In genomic region chr2:26207559-26207958, GRCm38 (mm10) we compare ENCODE assay signal across 11 mouse cellular contexts. TPM values are rescaled to one million over a fixed set of nuclear protein-coding genes. Genes with fewer than 3 reads are reported as not detected.
DNase-seq lines count a peak whose midpoint lies in the region; ATAC-seq lines count a peak whose summit lies in the region.
"Had no signal": no experiment of that assay in that cellular context is flagged by ENCODE, and none has a peak within 500 bp of the region (broad histone marks: within the 10 kb centered on the region; RNA-seq: fewer than 3 reads in every experiment).

No protein-coding gene starts in this region.

- peaks cover 34% of the 10 kb centered on the region for H3K4me1 ChIP-seq in forebrain, embryonic 13.5 days
- H3K4me1 ChIP-seq in forebrain, embryonic 15.5 days = peaks cover 21% of the 10 kb centered on the region
- peaks cover 33% of the 10 kb centered on the region for H3K4me1 ChIP-seq in midbrain, embryonic 12.5 days
- peaks cover 9% of the 10 kb centered on the region for H3K4me1 ChIP-seq in midbrain, embryonic 16.5 days (ENCODE audit: control insufficient read depth, insufficient read depth, low read length)
- H3K4me1 ChIP-seq in neural tube, embryonic 11.5 days (ENCODE audit: control insufficient read depth, insufficient read depth, low read length) = peaks cover 24% of the 10 kb centered on the region

- no peaks in the 10 kb centered on the region for H3K9me3 ChIP-seq in forebrain, embryonic 13.5 days (replicated peaks)
- no peaks in the 10 kb centered on the region for H3K9me3 ChIP-seq in forebrain, embryonic 15.5 days
- no peaks in the 10 kb centered on the region for H3K9me3 ChIP-seq in midbrain, embryonic 12.5 days
- no peaks in the 10 kb centered on the region for H3K9me3 ChIP-seq in midbrain, embryonic 16.5 days (replicated peaks; ENCODE audit: control insufficient read depth, low read length, poor library complexity, severe bottlenecking)
- H3K9me3 ChIP-seq in neural tube, embryonic 11.5 days (ENCODE audit: control insufficient read depth, low read length) = no peaks in the 10 kb centered on the region
- H3K9me3 ChIP-seq: limb, embryonic 13.5 days had no signal

- H3K27ac ChIP-seq in forebrain, embryonic 13.5 days = no peak overlapping the region
- H3K27ac ChIP-seq in forebrain, embryonic 15.5 days (replicated peaks) = no peak overlapping the region
- H3K27ac ChIP-seq in midbrain, embryonic 12.5 days (replicated peaks) = 0 out of 2 replicates have a peak overlapping the region, but pooled peaks have one; percentile 15
- no peak overlapping the region for H3K27ac ChIP-seq in midbrain, embryonic 16.5 days (ENCODE audit: low read length)
- no peak overlapping the region for H3K27ac ChIP-seq in neural tube, embryonic 11.5 days (ENCODE audit: low read depth, low read length)
- H3K27ac ChIP-seq: limb, embryonic 13.5 days had no signal

- H3K27me3 ChIP-seq in forebrain, embryonic 13.5 days = peaks cover 62% of the 10 kb centered on the region
- H3K27me3 ChIP-seq in forebrain, embryonic 15.5 days = peaks cover 57% of the 10 kb centered on the region
- H3K27me3 ChIP-seq in midbrain, embryonic 12.5 days = peaks cover 62% of the 10 kb centered on the region
- peaks cover 58% of the 10 kb centered on the region for H3K27me3 ChIP-seq in midbrain, embryonic 16.5 days (ENCODE audit: control insufficient read depth, insufficient read depth, low read depth, low read length)
- H3K27me3 ChIP-seq in neural tube, embryonic 11.5 days (ENCODE audit: control insufficient read depth, insufficient read depth, low read length) = peaks cover 55% of the 10 kb centered on the region

- WGBS in forebrain, embryonic 13.5 days = 3% methylated on average over 9 of the region's 9 CpGs
- WGBS in forebrain, embryonic 15.5 days = 5% methylated on average over 9 of the region's 9 CpGs
- 5% methylated on average over 9 of the region's 9 CpGs for WGBS in midbrain, embryonic 12.5 days
- WGBS in midbrain, embryonic 16.5 days = 8% methylated on average over 9 of the region's 9 CpGs
- WGBS in neural tube, embryonic 11.5 days = 7% methylated on average over 9 of the region's 9 CpGs

- H3K9ac ChIP-seq in forebrain, embryonic 13.5 days = no peak overlapping the region
- H3K9ac ChIP-seq in forebrain, embryonic 15.5 days (replicated peaks) = no peak overlapping the region
- H3K9ac ChIP-seq in midbrain, embryonic 12.5 days (replicated peaks) = no peak overlapping the region
- no peak overlapping the region for H3K9ac ChIP-seq in midbrain, embryonic 16.5 days (ENCODE audit: low read depth, low read length)
- no peak overlapping the region for H3K9ac ChIP-seq in neural tube, embryonic 11.5 days (ENCODE audit: low read length)
- H3K9ac ChIP-seq: heart, embryonic 12.5 days; limb, embryonic 13.5 days had no signal

- peak; percentile 52 for DNase-seq in neural tube, embryonic 11.5 days (ENCODE audit: low spot score)
- DNase-seq in ovary, postnatal 14 days (ENCODE audit: low spot score) = no peak
- no peak for DNase-seq in spleen, postnatal 36 days (ENCODE audit: low spot score in 2 of 2)
- DNase-seq: cerebellum, adult 9-10 months had no signal

- 0 out of 2 replicates have a peak, but pooled peaks have one; percentile 41 for ATAC-seq in forebrain, embryonic 13.5 days
- no peak for ATAC-seq in forebrain, embryonic 15.5 days (replicated peaks)
- ATAC-seq in midbrain, embryonic 12.5 days (ENCODE audit: low FRiP score, low read depth) = no peak
- ATAC-seq in midbrain, embryonic 16.5 days = no peak
- ATAC-seq in neural tube, embryonic 11.5 days (ENCODE audit: insufficient read depth, low FRiP score, low TSS enrichment) = no peak; the same call in 1 of the 2 replicates

- H3K4me3 ChIP-seq in forebrain, embryonic 13.5 days = no peak overlapping the region
- no peak overlapping the region for H3K4me3 ChIP-seq in forebrain, embryonic 15.5 days
- H3K4me3 ChIP-seq in midbrain, embryonic 12.5 days = no peak overlapping the region
- H3K4me3 ChIP-seq in midbrain, embryonic 16.5 days (ENCODE audit: low read depth, low read length) = no peak overlapping the region
- H3K4me3 ChIP-seq in neural tube, embryonic 11.5 days (ENCODE audit: low read depth, low read length) = 0 out of 2 replicates have a peak overlapping the region, but pooled peaks have one; percentile 8
- H3K4me3 ChIP-seq: heart, embryonic 12.5 days; limb, embryonic 13.5 days had no signal

- H3K36me3 ChIP-seq in forebrain, embryonic 13.5 days (ENCODE audit: poor library complexity, severe bottlenecking) = peaks cover 32% of the 10 kb centered on the region
- peaks cover 14% of the 10 kb centered on the region for H3K36me3 ChIP-seq in forebrain, embryonic 15.5 days
- H3K36me3 ChIP-seq in midbrain, embryonic 12.5 days = peaks cover 33% of the 10 kb centered on the region
- H3K36me3 ChIP-seq in midbrain, embryonic 16.5 days (ENCODE audit: control insufficient read depth, insufficient read depth, low read length) = peaks cover 22% of the 10 kb centered on the region
- H3K36me3 ChIP-seq in neural tube, embryonic 11.5 days (ENCODE audit: control insufficient read depth, insufficient read depth, low read length) = peaks cover 12% of the 10 kb centered on the region

- H3K4me2 ChIP-seq in forebrain, embryonic 13.5 days = no peak overlapping the region
- no peak overlapping the region for H3K4me2 ChIP-seq in forebrain, embryonic 15.5 days (replicated peaks)
- no peak overlapping the region for H3K4me2 ChIP-seq in midbrain, embryonic 12.5 days (replicated peaks)
- no peak overlapping the region for H3K4me2 ChIP-seq in midbrain, embryonic 16.5 days (ENCODE audit: low read length)
- H3K4me2 ChIP-seq in neural tube, embryonic 11.5 days (ENCODE audit: low read depth) = no peak overlapping the region
- H3K4me2 ChIP-seq: heart, embryonic 12.5 days; limb, embryonic 13.5 days had no signal

RNA-seq across cellular contexts. Expression of gene Lhx3, which starts 0.5 kb away (rescaled TPM):
- 0.09 and 0.21 TPM in 2 replicates for polyA plus RNA-seq in forebrain, embryonic 13.5 days (2015; fragmentation: Nextera tagmentation; extraction: Ambion mirVana)
- polyA plus RNA-seq in forebrain, embryonic 15.5 days (2015; fragmentation: Nextera tagmentation; extraction: Ambion mirVana) = 0.10 TPM in 1 of 2 replicates, not detected in the other
- 0.10 and 0.13 TPM in 2 replicates for polyA plus RNA-seq in midbrain, embryonic 12.5 days (2016; fragmentation: Nextera tagmentation; extraction: Ambion mirVana)
- not detected in 2 replicates for polyA plus RNA-seq in midbrain, embryonic 16.5 days (2015; fragmentation: Nextera tagmentation; extraction: Ambion mirVana)
- 19.6 and 25.3 TPM in 2 replicates for polyA plus RNA-seq in neural tube, embryonic 11.5 days (2014; fragmentation: Nextera tagmentation; extraction: Ambion mirVana)
- polyA plus RNA-seq: heart, embryonic 12.5 days; limb, embryonic 13.5 days; liver, embryonic 16.5 days had no signal

RNA-seq across cellular contexts. Expression of gene Qsox2, which starts 29.8 kb away (rescaled TPM):
- polyA plus RNA-seq in forebrain, embryonic 13.5 days (2015; fragmentation: Nextera tagmentation; extraction: Ambion mirVana) = 13.5 and 15.7 TPM in 2 replicates
- 15.6 and 15.7 TPM in 2 replicates for polyA plus RNA-seq in forebrain, embryonic 15.5 days (2015; fragmentation: Nextera tagmentation; extraction: Ambion mirVana)
- polyA plus RNA-seq in midbrain, embryonic 12.5 days (2016; fragmentation: Nextera tagmentation; extraction: Ambion mirVana) = 21.2 and 22.2 TPM in 2 replicates
- polyA plus RNA-seq in midbrain, embryonic 16.5 days (2015; fragmentation: Nextera tagmentation; extraction: Ambion mirVana) = 17.2 and 18.4 TPM in 2 replicates
- 17.3 and 18.9 TPM in 2 replicates for polyA plus RNA-seq in neural tube, embryonic 11.5 days (2014; fragmentation: Nextera tagmentation; extraction: Ambion mirVana)

Comparison
In these comparisons a context has a peak if more than half of its experiments do, and no peak if none do; other contexts are left out.
1. RNA of gene Lhx3, which starts 0.5 kb away (polyA plus RNA-seq): 19.6 to 25.3 TPM in neural tube, embryonic 11.5 days; 0.09 to 0.21 TPM in forebrain, embryonic 13.5 days, 0.10 to 0.13 TPM in midbrain, embryonic 12.5 days, 0.10 TPM in forebrain, embryonic 15.5 days and not detected in midbrain, embryonic 16.5 days; every median in the first group is over 10 times any median in the second.